In the genomic region with DNA sequence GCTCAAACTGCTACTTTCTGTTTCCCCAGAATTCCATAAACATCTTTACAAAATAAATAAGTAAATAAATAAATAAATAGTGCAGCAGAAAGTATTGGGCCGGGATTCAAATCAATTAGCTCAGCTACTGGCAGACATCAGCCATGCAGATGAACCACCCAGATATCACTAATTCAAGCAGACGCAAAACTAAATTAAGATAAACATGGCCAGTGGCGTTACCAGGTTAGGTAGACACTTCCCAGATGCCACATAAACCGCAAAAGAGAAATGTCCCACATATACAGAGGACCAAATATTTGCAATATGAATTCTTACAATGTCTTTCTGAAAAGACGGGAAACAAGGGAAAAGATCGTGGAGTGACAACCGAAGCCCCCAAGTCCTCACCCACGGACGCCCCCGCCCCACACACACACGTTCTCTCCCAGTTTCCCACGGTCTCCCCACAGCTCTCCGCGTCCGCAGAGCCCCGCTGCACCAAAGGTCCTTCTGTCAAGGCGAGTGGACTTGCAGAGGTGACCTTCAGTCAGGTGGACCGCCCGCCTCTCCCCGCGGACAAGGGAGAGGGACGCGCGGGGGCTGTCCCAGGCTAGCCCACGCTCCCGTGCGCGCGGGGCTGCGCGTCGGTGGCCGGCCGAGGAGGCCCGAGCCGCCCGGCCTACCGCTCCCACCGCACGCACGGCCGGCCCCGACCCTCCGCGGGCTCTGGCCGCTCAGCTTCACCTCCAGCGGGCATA, we compare ENCODE assay signal across 8 mouse cellular contexts. TPM values are rescaled to one million over a fixed set of nuclear protein-coding genes. Genes with fewer than 3 reads are reported as not detected.
A peak's percentile ranks its signal among the peaks of the same experiment; 100 is the strongest.
DNase-seq lines count a peak whose midpoint lies in the region; ATAC-seq and TF ChIP-seq lines count a peak whose summit lies in the region.

No protein-coding gene starts in this region.

- peaks cover 7 to 14% of the 10 kb centered on the region in 2 experiments for H3K4me1 ChIP-seq in ES-E14 (ENCODE audit: control insufficient read depth in 2 of 2, insufficient read depth in 2 of 2, low read length in 2 of 2, poor library complexity in 1 of 2)
- peaks cover 29% of the 10 kb centered on the region for H3K4me1 ChIP-seq in liver, embryonic 16.5 days (ENCODE audit: control insufficient read depth, low read depth, low read length)
- H3K4me1 ChIP-seq in neural tube, embryonic 14.5 days (ENCODE audit: control insufficient read depth, insufficient read depth, low read length), result peaks cover 20% of the 10 kb centered on the region

- H3K4me2 ChIP-seq in liver, embryonic 16.5 days (ENCODE audit: low read depth, low read length), result peak overlapping the region; percentile 86
- peak overlapping the region; percentile 61 for H3K4me2 ChIP-seq in neural tube, embryonic 14.5 days (ENCODE audit: low read depth, low read length)

- H3K27ac ChIP-seq in ES-E14 (ENCODE audit: insufficient read depth, low read depth, low read length, poor library complexity, severe bottlenecking), result no peak overlapping the region
- peak overlapping the region; percentile 93 for H3K27ac ChIP-seq in liver, embryonic 16.5 days (ENCODE audit: low read length)
- H3K27ac ChIP-seq in neural tube, embryonic 14.5 days (ENCODE audit: low read depth, low read length), result peak overlapping the region; percentile 97

- H3K9ac ChIP-seq in ES-E14 (ENCODE audit: insufficient read depth, low read depth, low read length, poor library complexity, severe bottlenecking), result peak overlapping the region; percentile 94
- H3K9ac ChIP-seq in liver, embryonic 16.5 days (ENCODE audit: low read depth, low read length), result peak overlapping the region; percentile 92
- peak overlapping the region; percentile 98 for H3K9ac ChIP-seq in neural tube, embryonic 14.5 days (replicated peaks; ENCODE audit: low read depth, low read length)

- peak overlapping the region; percentile 95 to 98 for H3K4me3 ChIP-seq in ES-E14 (ENCODE audit: insufficient read depth in 1 of 2, low read depth in 1 of 2, low read length in 2 of 2, poor library complexity in 1 of 2, severe bottlenecking in 1 of 2)
- H3K4me3 ChIP-seq in liver, embryonic 16.5 days (ENCODE audit: low read depth, low read length), result peak overlapping the region; percentile 93
- peak overlapping the region; percentile 92 for H3K4me3 ChIP-seq in neural tube, embryonic 14.5 days (ENCODE audit: low read depth, low read length)

- in situ Hi-C loops in ES-E14 (cut with MboI; ENCODE audit: low sequenced_read_pairs in 2 of 2, unreplicated experiment in 2 of 2), result no loop called here

- peak; percentile 33 for ATAC-seq in liver, embryonic 16.5 days (ENCODE audit: low read depth)
- peak; percentile 49 for ATAC-seq in neural tube, embryonic 14.5 days (ENCODE audit: low read depth)

- peak; percentile 31 for DNase-seq in 3T3-L1 (ENCODE audit: low read depth, low spot score)
- DNase-seq in ES-E14 (ENCODE audit: low read depth, low spot score), result no peak
- DNase-seq in cerebellum, adult 9-10 months, result peak; percentile 59
- peak; percentile 39 for DNase-seq in gastrocnemius, postnatal 10 days
- peak; percentile 70 for DNase-seq in kidney, adult 18-20 months
- no peak for DNase-seq in urinary bladder, postnatal 10 days (ENCODE audit: low spot score)

- H3K9me3 ChIP-seq in ES-E14 (ENCODE audit: control insufficient read depth, insufficient read depth, low read depth, low read length), result no peaks in the 10 kb centered on the region
- H3K9me3 ChIP-seq in liver, embryonic 16.5 days (replicated peaks; ENCODE audit: control insufficient read depth, low read length), result no peaks in the 10 kb centered on the region
- no peaks in the 10 kb centered on the region for H3K9me3 ChIP-seq in neural tube, embryonic 14.5 days (ENCODE audit: control insufficient read depth, low read length)

- H3K36me3 ChIP-seq in ES-E14 (ENCODE audit: control insufficient read depth, insufficient read depth, low read length, poor library complexity, severe bottlenecking), result peaks cover 9% of the 10 kb centered on the region
- peaks cover 9% of the 10 kb centered on the region for H3K36me3 ChIP-seq in liver, embryonic 16.5 days (ENCODE audit: control insufficient read depth, insufficient read depth)
- H3K36me3 ChIP-seq in neural tube, embryonic 14.5 days (ENCODE audit: control insufficient read depth, insufficient read depth, low read length), result no peaks in the 10 kb centered on the region; the same call in 1 of the 2 replicates

- WGBS in liver, embryonic 16.5 days (ENCODE audit: insufficient replicate concordance), result 1% methylated on average over 44 of the region's 47 CpGs
- 2% methylated on average over 35 of the region's 47 CpGs for WGBS in neural tube, embryonic 14.5 days

- no peaks in the 10 kb centered on the region for H3K27me3 ChIP-seq in liver, embryonic 16.5 days (ENCODE audit: control insufficient read depth, insufficient read depth, low read depth, low read length)
- H3K27me3 ChIP-seq in neural tube, embryonic 14.5 days (ENCODE audit: control insufficient read depth, insufficient read depth, low read length), result no peaks in the 10 kb centered on the region

TF ChIP-seq in ES-E14, 5 proteins besides CTCF, POLR2A, EP300 and RAD21:
- TF ChIP-seq CHD2 (IDR thresholded peaks at IDR 0.05; ENCODE audit: low read depth, low read length), result no peak
- 0 out of 2 replicates have a peak, but pooled peaks have one; percentile 17 for TF ChIP-seq HCFC1 (IDR thresholded peaks at IDR 0.05; ENCODE audit: borderline replicate concordance, insufficient read depth, low read length)
- no peak for TF ChIP-seq ZC3H11A (IDR thresholded peaks at IDR 0.05; ENCODE audit: borderline replicate concordance, low read depth, low read length)
- no peak for TF ChIP-seq ZNF384 (IDR thresholded peaks at IDR 0.05; ENCODE audit: low read depth, low read length)
- no peak for TF ChIP-seq MAFK (IDR thresholded peaks at IDR 0.05; ENCODE audit: insufficient read depth, low read depth, low read length)
TF ChIP-seq in ES-E14: peak in this region for 1.

RNA-seq across cellular contexts. Expression of a gene that starts 1.1 kb away (rescaled TPM):
- total RNA-seq in ES-E14 (2012; rRNA removed), result 37.7 and 54.2 TPM in 2 replicates
- total RNA-seq in gastrocnemius, postnatal 10 days (2021), result 100 to 1,000 TPM; 111 to 113 TPM
- polyA plus RNA-seq in liver, embryonic 16.5 days (2015; fragmentation: Nextera tagmentation; extraction: Ambion mirVana), result 13.7 and 18.5 TPM in 2 replicates
- polyA plus RNA-seq in neural tube, embryonic 14.5 days (2014; fragmentation: Nextera tagmentation; extraction: Ambion mirVana), result 62.1 and 73.5 TPM in 2 replicates

RNA-seq across cellular contexts. Expression of a gene that starts 45.8 kb away (rescaled TPM):
- total RNA-seq in ES-E14 (2012; rRNA removed), result 6.5 and 10.9 TPM in 2 replicates
- total RNA-seq in gastrocnemius, postnatal 10 days (2021), result 10 to 100 TPM; 32.1 to 33.3 TPM
- polyA plus RNA-seq in liver, embryonic 16.5 days (2015; fragmentation: Nextera tagmentation; extraction: Ambion mirVana), result 9.9 and 10.4 TPM in 2 replicates
- 14.9 and 15.2 TPM in 2 replicates for polyA plus RNA-seq in neural tube, embryonic 14.5 days (2014; fragmentation: Nextera tagmentation; extraction: Ambion mirVana)

Comparison
In these comparisons a context has a peak if more than half of its experiments do, and no peak if none do; other contexts are left out.
1. DNase-seq: peak in 3T3-L1 (single experiment), cerebellum, adult 9-10 months (single experiment), gastrocnemius, postnatal 10 days (single experiment) and kidney, adult 18-20 months (single experiment); none in ES-E14 (single experiment) and urinary bladder, postnatal 10 days (single experiment).
2. Peak in every context shown above with its lines, with median percentiles within 50 percentile points of each other: H3K4me3 ChIP-seq and H3K9ac ChIP-seq.